Mouse (Mus musculus) cerebellum, postnatal 4 days (tissue): ENCODE results near the gene Nkx6-2.

Source experiments
- DNase-seq, 2 experiments: peaks; one replicate each; pipeline ENCODE4 v3.0.0; 2022; ENCODE audit warnings: low spot score in 2 of 2, mixed read lengths in 1 of 2

Nkx6-2 gene

GRCm38 (mm10) chr7:139570788-139571187, 11.8 kb downstream of the Nkx6-2 start:
- no peak for DNase-seq

GRCm38 (mm10) chr7:139566533-139566932, 16.1 kb downstream of the Nkx6-2 start:
- DNase-seq, result no peak

GRCm38 (mm10) chr7:139565998-139566397, 16.6 kb downstream of the Nkx6-2 start:
- no peak for DNase-seq

GRCm38 (mm10) chr7:139564161-139564560, 18.4 kb downstream of the Nkx6-2 start:
- DNase-seq, result no peak

GRCm38 (mm10) chr7:139563425-139563824, 19.2 kb downstream of the Nkx6-2 start:
- DNase-seq, result no peak

- no peak for DNase-seq
Observed at GRCm38 (mm10) chr7:139559659-139560058, 22.9 kb downstream of the Nkx6-2 start.

- no peak for DNase-seq
Observed at GRCm38 (mm10) chr7:139556746-139557526, 25.7 kb downstream of the Nkx6-2 start.

- no peak for DNase-seq
Observed at GRCm38 (mm10) chr7:139556331-139556730, 26.3 kb downstream of the Nkx6-2 start.

- DNase-seq, result no peak
Observed at GRCm38 (mm10) chr7:139551519-139551918, 31.1 kb downstream of the Nkx6-2 start.

- DNase-seq, result no peak
Observed at GRCm38 (mm10) chr7:139550086-139550783, 32.4 kb downstream of the Nkx6-2 start.

GRCm38 (mm10) chr7:139547325-139547724, 35.3 kb downstream of the Nkx6-2 start:
- DNase-seq, result no peak

- DNase-seq, result no peak
Observed at GRCm38 (mm10) chr7:139544706-139545625, 37.6 kb downstream of the Nkx6-2 start.

GRCm38 (mm10) chr7:139541422-139541821, 41.2 kb downstream of the Nkx6-2 start:
- DNase-seq, result no peak

- DNase-seq, result no peak
Observed at GRCm38 (mm10) chr7:139540601-139541000, 42.0 kb downstream of the Nkx6-2 start.

- DNase-seq, result no peak
Observed at GRCm38 (mm10) chr7:139538541-139538940, 44.1 kb downstream of the Nkx6-2 start.

- no peak for DNase-seq
Observed at GRCm38 (mm10) chr7:139537831-139538230, 44.8 kb downstream of the Nkx6-2 start.

- DNase-seq, result no peak
Observed at GRCm38 (mm10) chr7:139536831-139537230, 45.8 kb downstream of the Nkx6-2 start.

GRCm38 (mm10) chr7:139536331-139536730, 46.3 kb downstream of the Nkx6-2 start:
- no peak for DNase-seq

GRCm38 (mm10) chr7:139531428-139531801, 51.2 kb downstream of the Nkx6-2 start:
- DNase-seq, result no peak

GRCm38 (mm10) chr7:139530591-139531427, 51.8 kb downstream of the Nkx6-2 start:
- DNase-seq, result no peak
